Mouse (Mus musculus) hematopoietic multipotent progenitor cell, adult 10-12 weeks (in vitro differentiated cells): ENCODE data around the gene Elovl2. TPM values are rescaled to one million over a fixed set of nuclear protein-coding genes. Genes with fewer than 3 reads are reported as not detected.

ENCODE experiments used
- polyA plus RNA-seq: library from polyadenylated mRNA; stranded (reverse); fragments of >175 nt; gene quantifications from 2 replicates; pipeline ENCODE4 v1.2.3, GENCODE M21; 2012; ENCODE audit warnings: low replicate concordance

The Elovl2 gene
- not detected in 2 replicates for polyA plus RNA-seq

GRCm38 (mm10) chr13:41220304-41220834 lies at the start of gene Elovl2:
Gene Elovl2 (minus strand): TSS chr13:41220405.

GRCm38 (mm10) chr13:41249538-41250317 lies 29.5 kb upstream of the Elovl2 start, which contains the start of gene Smim13:
Gene Smim13 (plus strand): TSS chr13:41249844.

Other genes starting within 250 kb of the Elovl2 start
- gene Pak1ip1, start 219.4 kb downstream of the Elovl2 start, polyA plus RNA-seq, result 22.7 and 44.7 TPM in 2 replicates
- gene Tmem14c, start 204.1 kb downstream of the Elovl2 start, polyA plus RNA-seq, result 5.9 and 134 TPM in 2 replicates
- gene Mak, start 140.7 kb downstream of the Elovl2 start, polyA plus RNA-seq, result not detected in 2 replicates
- 0.04 TPM in 1 of 2 replicates, not detected in the other for gene Gcm2, start 109.4 kb downstream of the Elovl2 start, polyA plus RNA-seq
- gene Sycp2l, start 106.1 kb downstream of the Elovl2 start, polyA plus RNA-seq, result not detected in 2 replicates
- gene Smim13, start 29.4 kb upstream of the Elovl2 start, polyA plus RNA-seq, result 1.3 and 2.5 TPM in 2 replicates
- not detected in 2 replicates for gene Gm17364, start 53.6 kb upstream of the Elovl2 start, polyA plus RNA-seq